Mouse (Mus musculus) midbrain, embryonic 13.5 days (tissue): ENCODE data around the gene Lgals7. TPM values are rescaled to one million over a fixed set of nuclear protein-coding genes. Genes with fewer than 3 reads are reported as not detected.
"Not testable (repeated sequence)": the region's sequence is repeated elsewhere in the genome, so short reads cannot be mapped to it uniquely, and the experiment has no call there.

Experiments used
- ATAC-seq: fragments of 200-750 bp; cut with Nextera tagmentation; 2 replicates; pipeline ENCODE4 v1.8.0; 2017; ENCODE audit warnings: mild to moderate bottlenecking, moderate TSS enrichment, moderate library complexity
- H3K27ac ChIP-seq: fragments of 300-500 bp; sonication (generic); 2 replicates; pipeline ENCODE4 v1.5.1; 2015; ENCODE audit warnings: inconsistent platforms, mild to moderate bottlenecking, moderate library complexity
- H3K27me3 ChIP-seq: fragments of 300-500 bp; sonication (generic); 2 replicates; pipeline ENCODE4 v1.6.1; 2015; ENCODE audit warnings: mild to moderate bottlenecking, inconsistent platforms
- H3K36me3 ChIP-seq: fragments of 300-500 bp; sonication (generic); 2 replicates; pipeline ENCODE4 v1.6.1; 2015; ENCODE audit warnings: mild to moderate bottlenecking, inconsistent platforms
- H3K4me1 ChIP-seq: fragments of 300-500 bp; sonication (generic); replicated peaks from 2 replicates; pipeline ENCODE4 v1.6.1; 2015; ENCODE audit warnings: inconsistent platforms
- H3K4me2 ChIP-seq: fragments of 300-500 bp; sonication (generic); replicated peaks from 2 replicates; pipeline ENCODE4 v1.6.1; 2015; ENCODE audit warnings: moderate library complexity, mild to moderate bottlenecking, inconsistent platforms
- H3K4me3 ChIP-seq: fragments of 300-500 bp; sonication (generic); replicated peaks from 2 replicates; pipeline ENCODE4 v1.5.1; 2015; ENCODE audit warnings: mild to moderate bottlenecking, inconsistent platforms
- H3K9ac ChIP-seq: fragments of 300-500 bp; sonication (generic); replicated peaks from 2 replicates; pipeline ENCODE4 v1.6.1; 2015; ENCODE audit warnings: mild to moderate bottlenecking, inconsistent platforms
- H3K9me3 ChIP-seq: fragments of 300-500 bp; sonication (generic); 2 replicates; pipeline ENCODE4 v1.6.1; 2016; ENCODE audit warnings: mild to moderate bottlenecking, inconsistent platforms
- WGBS: fragments of 180-500 bp; shearing (Covaris S2); methylation state at CpG from one replicate; pipeline ENCODE4 v1.1.7; 2015; 5-methylcytosine and 5-hydroxymethylcytosine counted together
- polyA plus RNA-seq: library from polyadenylated mRNA; unstranded; fragments of >200 nt; fragmentation: Nextera tagmentation; extraction: Ambion mirVana; gene quantifications from 2 replicates; pipeline ENCODE4 v1.2.1, GENCODE M21; 2015

Gene Lgals7
- polyA plus RNA-seq, 1 experiment from 2014 or later, result 8.5 TPM

GRCm38 (mm10) chr7:28883704-28884103 is 20.1 kb downstream of the Lgals7 start:
- ATAC-seq, result not testable (repeated sequence)

GRCm38 (mm10) chr7:28886486-28886885 is 22.8 kb downstream of the Lgals7 start:
- Histone ChIP-seq H3K36me3 (peaks cover 8% of the 10 kb centered on the region), H3K9me3 (no peaks in the 10 kb centered on the region), H3K9ac (no peak overlapping the region), H3K4me2 (no peak overlapping the region), H3K4me1 (peaks cover 11% of the 10 kb centered on the region), H3K4me3 (no peak overlapping the region), H3K27me3 (peaks cover 48% of the 10 kb centered on the region), H3K27ac (no peak overlapping the region)
- 0 out of 2 replicates have a peak, but pooled peaks have one; percentile 24 for ATAC-seq
- 23% methylated on average over 14 of the region's 14 CpGs for WGBS

More at GRCm38 (mm10) chr7:28883704-28884103, 20.1 kb downstream of the Lgals7 start:
- H3K9ac ChIP-seq, H3K4me2 ChIP-seq, H3K9me3 ChIP-seq, H3K27ac ChIP-seq, H3K4me3 ChIP-seq, H3K4me1 ChIP-seq, H3K36me3 ChIP-seq: not testable (repeated sequence)
- peaks cover 25% of the 10 kb centered on the region for H3K27me3 ChIP-seq
- 86% methylated on average over 4 of the region's 4 CpGs for WGBS

GRCm38 (mm10) chr7:28888701-28889161 is 25.1 kb downstream of the Lgals7 start:
- ATAC-seq, result peak; percentile 58; the same call in 1 of the 2 replicates
- Histone ChIP-seq H3K4me3 (peak overlapping the region; percentile 37), H3K27me3 (peaks cover 48% of the 10 kb centered on the region), H3K36me3 (peaks cover 29% of the 10 kb centered on the region), H3K9ac (peak overlapping the region; percentile 46), H3K27ac (no peak overlapping the region), H3K9me3 (no peaks in the 10 kb centered on the region), H3K4me1 (peaks cover 11% of the 10 kb centered on the region), H3K4me2 (peak overlapping the region; percentile 56)
- WGBS, result 4% methylated on average over 27 of the region's 27 CpGs

GRCm38 (mm10) chr7:28892601-28893000 is 28.9 kb downstream of the Lgals7 start:
- Histone ChIP-seq H3K36me3 (peaks cover 68% of the 10 kb centered on the region), H3K9ac (no peak overlapping the region), H3K4me1 (peaks cover 11% of the 10 kb centered on the region), H3K4me3 (no peak overlapping the region), H3K9me3 (no peaks in the 10 kb centered on the region), H3K27ac (no peak overlapping the region), H3K4me2 (no peak overlapping the region), H3K27me3 (peaks cover 33% of the 10 kb centered on the region)
- no peak for ATAC-seq
- WGBS, result 95% methylated on average over 17 of the region's 17 CpGs

- WGBS, result 57% methylated on average over 7 of the region's 7 CpGs
- H3K9ac ChIP-seq, result 0 out of 2 replicates have a peak overlapping the region, but pooled peaks have one; percentile 7
- no peak overlapping the region for H3K4me3 ChIP-seq
- H3K4me2 ChIP-seq, result no peak overlapping the region
- H3K9me3 ChIP-seq, result no peaks in the 10 kb centered on the region
- peak; percentile 50; the same call in 1 of the 2 replicates for ATAC-seq
- H3K27ac ChIP-seq, result no peak overlapping the region
- peaks cover 22% of the 10 kb centered on the region for H3K27me3 ChIP-seq
- peaks cover 79% of the 10 kb centered on the region for H3K36me3 ChIP-seq
- H3K4me1 ChIP-seq, result peaks cover 4% of the 10 kb centered on the region
Measured at GRCm38 (mm10) chr7:28893643-28894265, 30.1 kb downstream of the Lgals7 start.

GRCm38 (mm10) chr7:28894942-28895341 is 31.3 kb downstream of the Lgals7 start:
- H3K9me3 ChIP-seq, result no peaks in the 10 kb centered on the region
- peaks cover 10% of the 10 kb centered on the region for H3K27me3 ChIP-seq
- no peak overlapping the region for H3K9ac ChIP-seq
- no peak overlapping the region for H3K4me2 ChIP-seq
- WGBS, result 49% methylated on average over 5 of the region's 5 CpGs
- ATAC-seq, result no peak
- no peak overlapping the region for H3K4me3 ChIP-seq
- no peaks in the 10 kb centered on the region for H3K4me1 ChIP-seq
- no peak overlapping the region for H3K27ac ChIP-seq
- peaks cover 90% of the 10 kb centered on the region for H3K36me3 ChIP-seq

GRCm38 (mm10) chr7:28897661-28898060 is 34.0 kb downstream of the Lgals7 start:
- no peak for ATAC-seq
- H3K4me3 ChIP-seq, result no peak overlapping the region
- H3K36me3 ChIP-seq, result peaks cover 97% of the 10 kb centered on the region
- 94% methylated on average over 6 of the region's 6 CpGs for WGBS
- no peaks in the 10 kb centered on the region for H3K9me3 ChIP-seq
- no peak overlapping the region for H3K27ac ChIP-seq
- H3K9ac ChIP-seq, result no peak overlapping the region
- H3K27me3 ChIP-seq, result no peaks in the 10 kb centered on the region
- no peak overlapping the region for H3K4me2 ChIP-seq
- no peaks in the 10 kb centered on the region for H3K4me1 ChIP-seq

- no peak for ATAC-seq
- no peak overlapping the region for H3K9ac ChIP-seq
- no peak overlapping the region for H3K4me2 ChIP-seq
- no peak overlapping the region for H3K4me3 ChIP-seq
- 88% methylated on average over 4 of the region's 4 CpGs for WGBS
- peaks cover 99% of the 10 kb centered on the region for H3K36me3 ChIP-seq
- no peaks in the 10 kb centered on the region for H3K4me1 ChIP-seq
- no peaks in the 10 kb centered on the region for H3K27me3 ChIP-seq
- no peak overlapping the region for H3K27ac ChIP-seq
- H3K9me3 ChIP-seq, result no peaks in the 10 kb centered on the region
Measured at GRCm38 (mm10) chr7:28899972-28900371, 36.3 kb downstream of the Lgals7 start.

- Histone ChIP-seq H3K9ac (no peak overlapping the region), H3K9me3 (no peaks in the 10 kb centered on the region), H3K4me3 (no peak overlapping the region), H3K4me1 (no peaks in the 10 kb centered on the region), H3K36me3 (peaks cover 99% of the 10 kb centered on the region), H3K27ac (no peak overlapping the region), H3K27me3 (no peaks in the 10 kb centered on the region), H3K4me2 (no peak overlapping the region)
- 96% methylated on average over 13 of the region's 13 CpGs for WGBS
- no peak for ATAC-seq
Measured at GRCm38 (mm10) chr7:28901311-28902125, 37.9 kb downstream of the Lgals7 start.

- H3K27me3 ChIP-seq, result no peaks in the 10 kb centered on the region
- H3K27ac ChIP-seq, result no peak overlapping the region
- H3K4me3 ChIP-seq, result no peak overlapping the region
- WGBS, result 93% methylated on average over 6 of the region's 6 CpGs
- no peaks in the 10 kb centered on the region for H3K4me1 ChIP-seq
- H3K9me3 ChIP-seq, result no peaks in the 10 kb centered on the region
- ATAC-seq, result no peak
- H3K9ac ChIP-seq, result no peak overlapping the region
- H3K4me2 ChIP-seq, result no peak overlapping the region
- peaks cover 99% of the 10 kb centered on the region for H3K36me3 ChIP-seq
Measured at GRCm38 (mm10) chr7:28902180-28902579, 38.5 kb downstream of the Lgals7 start.

GRCm38 (mm10) chr7:28902809-28903208 is 39.2 kb downstream of the Lgals7 start:
- no peaks in the 10 kb centered on the region for H3K27me3 ChIP-seq
- H3K4me1 ChIP-seq, result no peaks in the 10 kb centered on the region
- H3K4me3 ChIP-seq, result no peak overlapping the region
- peaks cover 99% of the 10 kb centered on the region for H3K36me3 ChIP-seq
- H3K9me3 ChIP-seq, result no peaks in the 10 kb centered on the region
- H3K4me2 ChIP-seq, result no peak overlapping the region
- ATAC-seq, result no peak
- 92% methylated on average over 3 of the region's 3 CpGs for whole genome bisulfite sequencing
- no peak overlapping the region for H3K9ac ChIP-seq
- no peak overlapping the region for H3K27ac ChIP-seq

- ATAC-seq, result no peak
- Histone ChIP-seq H3K36me3 (peaks cover 99% of the 10 kb centered on the region), H3K27ac (no peak overlapping the region), H3K9ac (no peak overlapping the region), H3K9me3 (no peaks in the 10 kb centered on the region), H3K4me2 (no peak overlapping the region), H3K27me3 (no peaks in the 10 kb centered on the region), H3K4me1 (no peaks in the 10 kb centered on the region), H3K4me3 (no peak overlapping the region)
- WGBS, result 92% methylated on average over 10 of the region's 10 CpGs
Measured at GRCm38 (mm10) chr7:28903778-28904177, 40.1 kb downstream of the Lgals7 start.
